Mouse (Mus musculus): ENCODE data around the gene Nt5dc3. TPM values are rescaled to one million over a fixed set of nuclear protein-coding genes. Genes with fewer than 3 reads are reported as not detected.

Gene Nt5dc3
- total and polyA plus RNA-seq, 3 experiments, result 4.6 to 15.9 (median 6.5) TPM

DNA sequence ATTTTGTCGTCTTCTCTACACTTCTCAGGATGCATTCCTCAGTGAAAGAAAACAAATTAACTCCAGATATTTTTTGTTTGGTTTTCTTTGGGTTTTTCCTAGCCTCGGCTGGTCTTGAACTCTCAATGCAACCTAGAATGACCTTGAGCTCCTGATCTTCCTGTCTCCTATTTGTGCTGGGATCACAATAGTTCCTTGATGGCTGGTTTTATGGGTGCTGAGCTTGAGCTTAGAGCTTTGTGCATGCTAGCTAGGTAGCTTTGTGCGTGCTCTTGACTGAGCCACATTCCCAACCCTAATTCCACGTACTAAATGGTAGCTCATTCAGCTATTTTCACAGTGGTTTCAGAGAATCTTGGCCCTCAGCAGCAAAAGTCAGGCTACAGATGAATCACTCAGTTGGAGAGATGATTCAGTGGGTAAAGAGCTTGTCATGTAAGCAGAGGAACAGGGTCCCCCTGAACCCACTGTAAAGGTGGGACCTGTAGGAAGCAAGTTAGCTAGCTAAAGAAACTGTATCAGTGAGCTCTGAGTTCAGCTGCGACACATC, 5.4 kb downstream of the Nt5dc3 start:
- H3K79me2 ChIP-seq (replicated peaks; ENCODE audit: control insufficient read depth, extremely low read depth, insufficient read depth, poor library complexity, severe bottlenecking), result peaks cover 37% of the 10 kb centered on the region
- dilution Hi-C loops (cut with MboI; ENCODE audit: extremely low pct_ligation_motif_present, extremely low pct_unique_long_range_greater_than_20kb, low sequenced_read_pairs) (no loop called here), in situ Hi-C loops (cut with MboI; ENCODE audit: low pct_ligation_motif_present, low pct_unique_long_range_greater_than_20kb, low sequenced_read_pairs) (no loop called here)
- no peak overlapping the region for H3K27ac ChIP-seq (ENCODE audit: insufficient read depth, low read depth)
- H3K4me2 ChIP-seq (ENCODE audit: insufficient read depth, low read depth, poor library complexity, severe bottlenecking), result no peak overlapping the region
- H3K27me3 ChIP-seq (replicated peaks), result no peaks in the 10 kb centered on the region
- no peak for DNase-seq (ENCODE audit: extremely low read depth)
- no peak overlapping the region for H3K9ac ChIP-seq (ENCODE audit: insufficient read depth, low read depth)
- H3K4me3 ChIP-seq (replicated peaks in 1 of 3; ENCODE audit: low read depth in 2 of 3, low read length in 2 of 3, poor library complexity in 1 of 3), result no peak overlapping the region
- no peak for TF ChIP-seq TBP (conservative IDR thresholded peaks at IDR 0.05; ENCODE audit: low read depth, low read length)
- no peak for TF ChIP-seq CHD2 (IDR thresholded peaks at IDR 0.05; ENCODE audit: low read length)
- TF ChIP-seq RAD21 (IDR thresholded peaks at IDR 0.05; ENCODE audit: low read depth, low read length), result no peak
- TF ChIP-seq TCF12 (IDR thresholded peaks at IDR 0.05; ENCODE audit: low read depth, low read length), result no peak
- no peaks in the 10 kb centered on the region for H3K9me3 ChIP-seq (replicated peaks; ENCODE audit: low read length)
- H3K4me1 ChIP-seq (ENCODE audit: control insufficient read depth in 1 of 2, insufficient read depth in 2 of 2), result peaks cover 3 to 52% of the 10 kb centered on the region in 2 experiments; a peak in 3 of 4 replicates
- H3K36me3 ChIP-seq (replicated peaks in 1 of 2; ENCODE audit: control insufficient read depth in 1 of 2, insufficient read depth in 1 of 2, low read length in 1 of 2), result peaks cover 3 to 9% of the 10 kb centered on the region in 2 experiments

DNA sequence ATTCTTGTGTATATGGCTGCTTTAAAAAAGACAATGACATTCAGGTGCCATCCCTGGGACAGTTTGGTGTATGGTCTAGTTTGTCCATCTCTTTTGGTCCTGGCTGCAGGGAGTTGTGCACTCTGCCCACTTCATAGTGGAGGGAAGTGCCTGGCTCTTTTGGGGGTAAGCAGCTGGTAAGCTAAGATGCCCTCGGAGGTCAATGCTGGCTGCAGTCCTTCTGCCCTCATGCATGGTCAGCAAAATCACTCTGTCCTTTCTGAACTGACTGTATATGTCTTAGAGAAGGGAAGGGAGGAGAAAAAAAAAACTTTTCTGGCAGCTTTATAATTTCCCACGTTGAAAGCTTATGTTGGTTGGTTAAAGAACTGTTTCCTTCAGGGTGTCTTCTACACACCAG, 6.6 kb downstream of the Nt5dc3 start:
- TF ChIP-seq TCF12 (IDR thresholded peaks at IDR 0.05; ENCODE audit: low read depth, low read length) (no peak), TBP (conservative IDR thresholded peaks at IDR 0.05; ENCODE audit: low read depth, low read length) (no peak), NELFE (IDR thresholded peaks at IDR 0.05; ENCODE audit: low read depth, low read length) (no peak), UBTF (IDR thresholded peaks at IDR 0.05; ENCODE audit: low read depth, low read length) (no peak), CHD1 (IDR thresholded peaks at IDR 0.05; ENCODE audit: low read depth, low read length) (no peak), POLR2A (IDR thresholded peaks at IDR 0.05; ENCODE audit: low read depth, low read length) (no peak), ZKSCAN1 (IDR thresholded peaks at IDR 0.05; ENCODE audit: borderline replicate concordance, low read depth, low read length) (no peak), MAX (IDR thresholded peaks at IDR 0.05; ENCODE audit: low read length) (no peak), BHLHE40 (IDR thresholded peaks at IDR 0.05; ENCODE audit: low read depth, low read length) (no peak), MAFK (IDR thresholded peaks at IDR 0.05; ENCODE audit: insufficient replicate concordance, low read length) (no peak), POLR2AphosphoS2 (IDR thresholded peaks at IDR 0.05; ENCODE audit: low read depth, low read length) (no peak), ELF1 (IDR thresholded peaks at IDR 0.05; ENCODE audit: low read depth, low read length) (no peak), HCFC1 (IDR thresholded peaks at IDR 0.05; ENCODE audit: low read depth, low read length) (no peak), JUND (conservative IDR thresholded peaks at IDR 0.05; ENCODE audit: low read depth, low read length) (no peak), CTCF (conservative IDR thresholded peaks at IDR 0.05 in 1 of 2, IDR thresholded peaks at IDR 0.05 in 1 of 2; ENCODE audit: low read depth in 2 of 2, low read length in 2 of 2) (no peak), ETS1 (conservative IDR thresholded peaks at IDR 0.05; ENCODE audit: low read depth, low read length) (no peak), CHD2 (IDR thresholded peaks at IDR 0.05; ENCODE audit: low read length) (no peak), KAT2A (IDR thresholded peaks at IDR 0.05; ENCODE audit: insufficient replicate concordance, low read length) (no peak), USF2 (conservative IDR thresholded peaks at IDR 0.05; ENCODE audit: low read depth, low read length) (no peak), ZMIZ1 (IDR thresholded peaks at IDR 0.05; ENCODE audit: low read depth, low read length) (no peak)
- Histone ChIP-seq H3K9me3 (replicated peaks; ENCODE audit: low read length) (no peaks in the 10 kb centered on the region), H3K79me2 (replicated peaks; ENCODE audit: control insufficient read depth, extremely low read depth, insufficient read depth, poor library complexity, severe bottlenecking) (peaks cover 30% of the 10 kb centered on the region), H3K4me1 (ENCODE audit: control insufficient read depth in 1 of 2, insufficient read depth in 2 of 2) (peaks cover 3 to 52% of the 10 kb centered on the region in 2 experiments; a peak in 3 of 4 replicates), H3K27me3 (replicated peaks) (no peaks in the 10 kb centered on the region), H3K9ac (ENCODE audit: insufficient read depth, low read depth) (no peak overlapping the region), H3K4me2 (ENCODE audit: insufficient read depth, low read depth, poor library complexity, severe bottlenecking) (no peak overlapping the region), H3K4me3 (replicated peaks in 1 of 3; ENCODE audit: low read depth in 2 of 3, low read length in 2 of 3, poor library complexity in 1 of 3) (no peak overlapping the region), H3K36me3 (replicated peaks in 1 of 2; ENCODE audit: control insufficient read depth in 1 of 2, insufficient read depth in 1 of 2, low read length in 1 of 2) (peaks cover 3 to 13% of the 10 kb centered on the region in 2 experiments), H3K27ac (ENCODE audit: insufficient read depth, low read depth) (no peak overlapping the region)
- no peak for DNase-seq (ENCODE audit: extremely low read depth)
- in situ Hi-C loops (cut with MboI; ENCODE audit: low pct_ligation_motif_present, low pct_unique_long_range_greater_than_20kb, low sequenced_read_pairs), result no loop called here
- dilution Hi-C loops (cut with MboI; ENCODE audit: extremely low pct_ligation_motif_present, extremely low pct_unique_long_range_greater_than_20kb, low sequenced_read_pairs), result no loop called here
